Mouse (Mus musculus) forebrain, embryonic 10.5 days (tissue): ENCODE measurements at regions not wholly inside any gene's neighbourhood (a gene's known extent, or its start where the extent isn't known, plus 50 kb on each side); places are given as distances from the start of the nearest gene placed in this dataset.

Experiments used
- DNase-seq: peaks from one replicate; pipeline ENCODE4 v3.0.0-alpha.2; 2017; ENCODE audit warnings: low spot score; ENCODE audit errors: extremely low spot score
- H3K27ac ChIP-seq: fragments of 300-500 bp; sonication (generic); 2 replicates; pipeline ENCODE4 v1.5.1; 2016; ENCODE audit warnings: mild to moderate bottlenecking
- H3K27me3 ChIP-seq: fragments of 300-500 bp; sonication (generic); 2 replicates; pipeline ENCODE4 v1.6.1; 2016; ENCODE audit warnings: mild to moderate bottlenecking; ENCODE audit not compliant: poor library complexity, severe bottlenecking
- H3K36me3 ChIP-seq: fragments of 300-500 bp; sonication (generic); replicated peaks from 2 replicates; pipeline ENCODE4 v1.6.1; 2016; ENCODE audit warnings: mild to moderate bottlenecking, moderate library complexity
- H3K4me1 ChIP-seq: fragments of 300-500 bp; sonication (generic); 2 replicates; pipeline ENCODE4 v1.6.1; 2016
- H3K4me3 ChIP-seq: fragments of 300-500 bp; sonication (generic); 2 replicates; pipeline ENCODE4 v1.5.1; 2016; ENCODE audit warnings: mild to moderate bottlenecking, moderate library complexity
- H3K9me3 ChIP-seq: fragments of 300-500 bp; sonication (generic); 2 replicates; pipeline ENCODE4 v1.6.1; 2016; ENCODE audit warnings: mild to moderate bottlenecking, moderate library complexity
- WGBS: fragments of 180-500 bp; shearing (Covaris S2); methylation state at CpG from one replicate; pipeline ENCODE4 v1.1.7; 2016; 5-methylcytosine and 5-hydroxymethylcytosine counted together

DNA sequence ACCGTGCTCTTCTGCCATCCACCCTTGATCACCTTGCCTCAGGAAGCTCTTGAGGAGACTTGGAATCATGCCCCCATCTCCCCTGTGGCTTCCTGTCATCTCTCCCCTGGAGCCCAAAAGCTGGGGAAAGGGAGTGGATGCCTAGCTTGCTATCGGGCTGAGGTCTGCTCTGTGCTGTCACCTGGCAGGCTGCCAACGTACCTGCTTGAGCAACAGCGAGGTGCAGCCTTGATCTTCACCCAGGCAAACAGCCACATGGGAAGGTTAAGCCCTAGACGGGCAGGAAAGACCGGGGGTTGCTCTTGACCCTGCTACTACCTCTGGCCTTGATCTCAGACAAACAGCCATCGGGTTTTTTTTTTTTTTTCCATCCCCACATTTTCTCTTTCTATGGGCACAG, 90.9 kb upstream of the Hes1 start:
- Histone ChIP-seq H3K27ac (peak overlapping the region; percentile 69; the same call in 1 of the 2 replicates), H3K4me1 (peaks cover 30% of the 10 kb centered on the region), H3K27me3 (peaks cover 42% of the 10 kb centered on the region), H3K4me3 (no peak overlapping the region), H3K36me3 (no peaks in the 10 kb centered on the region), H3K9me3 (no peaks in the 10 kb centered on the region)
- whole genome bisulfite sequencing: 78% methylated on average over 7 of the region's 7 CpGs
- no peak for DNase-seq

DNA sequence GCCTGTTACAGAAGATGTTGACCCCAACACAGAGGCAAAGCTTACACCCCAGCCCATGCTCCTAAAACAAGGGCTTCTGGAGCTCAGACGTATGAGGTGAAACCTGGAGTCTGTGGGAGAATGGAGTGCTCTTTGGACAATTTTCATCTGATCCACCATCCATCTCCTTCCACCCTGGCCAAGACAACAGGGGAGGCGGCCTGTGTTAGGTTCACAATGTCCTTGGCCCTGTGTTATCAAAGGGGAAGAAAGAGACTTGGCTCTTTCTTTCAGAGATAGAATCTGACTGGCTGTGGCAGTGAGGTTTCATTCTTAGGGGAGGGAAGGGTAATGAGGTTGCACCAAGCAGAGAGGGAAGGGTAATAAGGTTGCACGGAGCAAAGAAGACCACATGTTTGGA, 88.4 kb upstream of the Hes1 start:
- H3K36me3 ChIP-seq: no peaks in the 10 kb centered on the region
- DNase-seq: no peak
- H3K9me3 ChIP-seq: no peaks in the 10 kb centered on the region
- WGBS: 89% methylated on average over 3 of the region's 3 CpGs
- peaks cover 57% of the 10 kb centered on the region for H3K27me3 ChIP-seq
- H3K4me3 ChIP-seq: no peak overlapping the region
- peaks cover 24% of the 10 kb centered on the region for H3K4me1 ChIP-seq
- H3K27ac ChIP-seq: no peak overlapping the region

DNA sequence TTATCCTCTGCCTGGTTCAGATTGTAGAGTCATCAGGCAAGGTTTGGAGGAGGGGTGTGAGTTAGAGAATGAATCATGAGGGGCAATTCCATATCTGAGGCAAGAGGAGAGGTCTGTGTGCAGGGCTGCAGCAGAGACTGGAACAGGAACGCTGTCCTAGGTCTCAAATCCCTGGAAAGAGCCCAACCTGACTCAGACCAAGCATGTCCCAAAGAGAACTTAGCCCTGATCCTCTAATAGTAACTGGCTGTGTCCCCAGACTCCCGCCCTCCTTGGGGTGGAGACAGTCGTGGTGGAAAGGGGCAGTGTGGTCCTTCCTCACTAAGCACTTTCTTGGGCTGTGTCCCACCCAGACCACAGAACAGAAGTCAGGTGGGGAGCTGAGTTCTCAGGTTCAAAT, 87.2 kb upstream of the Hes1 start:
- no peaks in the 10 kb centered on the region for H3K9me3 ChIP-seq
- H3K4me3 ChIP-seq: no peak overlapping the region
- peaks cover 24% of the 10 kb centered on the region for H3K4me1 ChIP-seq
- peaks cover 58% of the 10 kb centered on the region for H3K27me3 ChIP-seq
- no peaks in the 10 kb centered on the region for H3K36me3 ChIP-seq
- H3K27ac ChIP-seq: no peak overlapping the region
- no peak for DNase-seq
- 70% methylated on average over 3 of the region's 3 CpGs for WGBS

DNA sequence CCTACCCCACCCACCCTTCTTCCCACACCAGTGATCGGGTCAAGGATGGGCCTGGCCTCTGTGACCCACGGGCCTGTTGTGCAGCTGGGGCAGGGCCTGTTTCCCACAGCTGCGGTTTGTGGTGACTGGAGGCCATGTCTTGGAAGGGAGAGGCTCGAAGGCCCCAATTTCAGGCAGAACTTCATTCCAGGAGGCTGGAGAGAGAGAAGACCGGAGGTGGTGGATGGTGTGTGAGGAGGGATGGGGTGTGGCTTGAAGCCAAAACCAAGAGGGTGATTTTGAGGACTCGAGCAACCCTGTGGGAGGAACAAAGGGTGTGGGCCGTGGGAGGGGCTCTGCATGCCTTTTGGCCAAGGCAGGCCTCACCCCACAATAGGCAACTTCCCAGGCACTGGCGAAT, 86.5 kb upstream of the Hes1 start:
- H3K27ac ChIP-seq: peak overlapping the region; percentile 58
- no peaks in the 10 kb centered on the region for H3K36me3 ChIP-seq
- H3K27me3 ChIP-seq: peaks cover 58% of the 10 kb centered on the region
- no peak for DNase-seq
- no peak overlapping the region for H3K4me3 ChIP-seq
- no peaks in the 10 kb centered on the region for H3K9me3 ChIP-seq
- H3K4me1 ChIP-seq: peaks cover 19% of the 10 kb centered on the region
- 65% methylated on average over 8 of the region's 8 CpGs for WGBS

DNA sequence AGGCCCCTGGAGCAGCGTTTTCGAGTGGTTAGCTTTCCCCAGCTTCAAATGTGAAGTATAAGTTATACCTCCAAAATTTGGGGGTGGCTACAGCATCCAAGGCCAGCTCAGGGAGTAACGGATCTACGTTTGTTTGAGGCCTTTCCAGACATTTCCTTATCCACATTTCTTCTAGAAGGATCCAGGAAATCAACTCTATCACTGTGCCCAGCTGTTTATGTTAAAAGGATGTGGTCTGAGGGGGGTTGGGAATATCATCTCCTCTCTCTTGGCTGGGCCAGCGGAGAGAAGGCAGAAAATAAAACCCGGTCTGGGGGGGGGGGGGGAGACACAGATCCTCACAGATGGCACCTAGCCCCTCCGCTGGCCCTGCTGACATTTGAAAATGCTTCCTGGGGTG, 85.1 kb upstream of the Hes1 start:
- H3K27me3 ChIP-seq: peaks cover 54% of the 10 kb centered on the region
- H3K4me1 ChIP-seq: peaks cover 13% of the 10 kb centered on the region
- 85% methylated on average over 7 of the region's 7 CpGs for WGBS
- H3K36me3 ChIP-seq: no peaks in the 10 kb centered on the region
- no peak for DNase-seq
- no peak overlapping the region for H3K27ac ChIP-seq
- no peak overlapping the region for H3K4me3 ChIP-seq
- H3K9me3 ChIP-seq: no peaks in the 10 kb centered on the region

DNA sequence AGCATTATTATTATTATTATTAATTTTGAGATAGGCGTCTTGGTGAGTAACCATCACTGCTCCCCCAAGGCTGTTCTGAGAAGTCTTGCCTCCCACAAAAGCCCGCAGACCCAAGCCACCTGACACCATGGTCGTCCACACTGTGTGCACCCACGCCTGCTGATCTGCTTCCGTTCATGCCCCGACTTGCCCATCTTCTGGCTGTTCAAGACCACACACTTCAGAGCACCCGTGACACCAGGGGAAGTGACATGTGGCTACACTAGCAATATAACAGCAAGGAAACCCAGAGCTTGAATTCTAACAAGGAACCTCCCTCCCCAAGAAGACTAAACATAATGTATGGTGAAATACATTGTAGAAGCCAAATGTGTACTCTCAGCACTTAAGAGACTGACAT, 82.6 kb upstream of the Hes1 start:
- H3K9me3 ChIP-seq: no peaks in the 10 kb centered on the region
- no peak overlapping the region for H3K4me3 ChIP-seq
- H3K27ac ChIP-seq: no peak overlapping the region
- DNase-seq: no peak
- no peaks in the 10 kb centered on the region for H3K36me3 ChIP-seq
- H3K4me1 ChIP-seq: peaks cover 13% of the 10 kb centered on the region
- 91% methylated on average over 7 of the region's 7 CpGs for WGBS
- H3K27me3 ChIP-seq: peaks cover 42% of the 10 kb centered on the region

DNA sequence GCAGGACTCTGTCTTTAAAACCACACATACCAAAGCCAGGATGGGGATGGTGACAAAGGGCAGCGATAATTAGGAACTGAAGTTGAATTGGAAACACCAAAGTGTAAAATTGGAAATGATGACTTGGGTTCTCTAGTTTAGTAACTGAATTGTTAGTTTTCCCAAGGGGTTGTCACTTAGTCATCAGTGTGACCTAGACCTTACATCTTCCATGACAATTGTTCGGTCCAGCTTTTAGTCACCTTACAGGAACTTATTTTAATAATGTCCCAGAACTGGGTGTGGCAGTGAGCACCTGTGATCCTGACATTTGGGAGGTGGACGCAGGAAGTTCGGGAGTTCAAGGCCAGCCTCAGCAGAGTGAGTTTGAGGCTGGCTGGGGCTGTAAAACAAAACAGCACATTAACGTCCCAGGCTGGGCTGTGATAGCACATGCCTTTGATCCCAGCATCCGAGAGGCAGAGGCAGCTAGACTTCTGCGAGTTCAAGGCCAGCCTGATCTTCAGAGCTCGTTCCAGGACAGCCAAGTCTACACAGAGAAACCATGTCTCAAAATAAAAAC, 81.9 kb upstream of the Hes1 start:
- no peak overlapping the region for H3K27ac ChIP-seq
- H3K36me3 ChIP-seq: no peaks in the 10 kb centered on the region
- no peaks in the 10 kb centered on the region for H3K9me3 ChIP-seq
- 89% methylated on average over 8 of the region's 8 CpGs for WGBS
- no peak overlapping the region for H3K4me3 ChIP-seq
- peaks cover 13% of the 10 kb centered on the region for H3K4me1 ChIP-seq
- peaks cover 42% of the 10 kb centered on the region for H3K27me3 ChIP-seq
- no peak for DNase-seq

DNA sequence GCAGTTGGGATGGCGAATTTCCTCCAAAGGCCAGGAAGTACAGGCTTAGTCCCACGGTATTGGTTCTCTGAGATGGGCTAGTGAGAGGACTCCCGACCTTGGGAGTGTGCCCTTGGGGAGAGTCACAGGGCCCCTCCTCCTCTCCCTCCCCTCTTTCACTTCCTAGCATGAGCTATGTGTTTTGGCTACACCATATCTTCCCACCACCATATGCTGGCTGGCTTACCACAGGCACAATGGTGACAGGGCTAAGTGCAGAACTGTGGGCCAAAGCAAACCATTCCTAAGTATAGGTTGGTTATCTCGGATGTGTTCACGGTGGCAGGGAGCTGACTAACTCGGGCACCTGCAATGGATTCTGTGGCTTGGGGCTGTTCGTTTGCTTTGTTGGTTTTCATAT, 81.0 kb upstream of the Hes1 start:
- 77% methylated on average over 7 of the region's 7 CpGs for WGBS
- H3K36me3 ChIP-seq: no peaks in the 10 kb centered on the region
- peaks cover 33% of the 10 kb centered on the region for H3K27me3 ChIP-seq
- H3K4me1 ChIP-seq: peaks cover 6% of the 10 kb centered on the region
- H3K27ac ChIP-seq: no peak overlapping the region
- no peaks in the 10 kb centered on the region for H3K9me3 ChIP-seq
- no peak for DNase-seq
- no peak overlapping the region for H3K4me3 ChIP-seq

DNA sequence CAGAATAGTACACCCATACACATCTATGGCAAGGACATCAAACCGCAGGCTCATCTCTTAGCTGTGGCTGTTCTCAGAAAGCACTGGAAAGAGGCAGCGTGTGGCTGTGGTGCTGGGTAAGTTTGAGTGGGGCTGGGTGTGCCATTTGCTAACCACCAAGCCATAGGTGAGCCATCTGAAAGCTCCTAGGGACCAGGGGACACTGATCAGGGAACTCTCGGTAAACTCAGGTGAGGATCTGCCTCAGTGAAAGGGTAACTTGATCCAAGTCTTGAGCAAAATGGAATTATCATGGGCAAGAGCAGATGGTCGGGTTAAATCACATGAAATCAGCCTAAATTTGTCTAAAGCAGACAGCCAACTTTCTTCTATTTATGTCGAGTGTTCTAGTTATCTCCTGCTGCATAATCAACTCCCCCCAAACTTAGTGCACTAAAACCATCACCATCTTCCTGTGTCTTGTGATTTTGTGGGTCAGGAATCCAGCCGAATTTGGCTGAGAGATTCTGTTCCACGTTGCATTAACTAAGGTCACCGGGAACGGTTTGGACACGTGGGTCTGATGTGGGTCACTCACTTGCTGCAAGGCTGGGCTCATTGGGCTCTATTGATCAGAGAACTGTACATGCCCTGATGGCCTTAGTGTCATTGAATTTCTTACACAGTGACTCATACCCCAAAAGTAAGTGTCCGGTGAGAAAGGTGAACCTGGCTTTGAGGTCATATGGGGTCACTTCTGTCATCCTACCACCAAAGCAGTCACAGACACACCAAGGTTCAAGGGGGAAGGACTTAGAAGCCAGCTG, 78.9 kb upstream of the Hes1 start:
- DNase-seq: no peak
- Histone ChIP-seq H3K27ac (no peak overlapping the region), H3K4me3 (no peak overlapping the region), H3K4me1 (peaks cover 16% of the 10 kb centered on the region), H3K36me3 (no peaks in the 10 kb centered on the region), H3K9me3 (no peaks in the 10 kb centered on the region), H3K27me3 (peaks cover 29% of the 10 kb centered on the region)
- whole genome bisulfite sequencing: 91% methylated on average over 11 of the region's 11 CpGs

DNA sequence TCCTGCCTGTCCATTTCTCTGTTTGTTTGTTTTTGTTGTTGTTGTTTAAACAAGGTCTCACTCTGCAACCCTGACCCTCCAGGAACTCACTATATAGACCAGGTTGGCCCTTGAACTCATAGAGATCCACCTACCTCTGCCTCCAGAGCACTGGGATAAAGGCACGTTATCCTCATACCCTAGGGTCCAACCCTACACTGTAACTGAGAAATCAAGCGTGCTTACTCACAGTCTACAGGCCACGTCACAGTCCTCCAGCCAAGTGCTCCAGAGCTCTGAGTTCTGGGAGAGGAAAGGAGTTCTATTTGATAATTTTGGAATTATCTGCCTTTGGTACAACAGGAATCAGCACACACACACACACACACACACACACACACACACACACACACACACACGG, 76.6 kb upstream of the Hes1 start:
- no peak for DNase-seq
- 98% methylated on average over 4 of the region's 4 CpGs for WGBS
- Histone ChIP-seq H3K4me1 (peaks cover 32% of the 10 kb centered on the region), H3K27me3 (peaks cover 43% of the 10 kb centered on the region), H3K27ac (no peak overlapping the region), H3K4me3 (no peak overlapping the region), H3K36me3 (no peaks in the 10 kb centered on the region), H3K9me3 (no peaks in the 10 kb centered on the region)

DNA sequence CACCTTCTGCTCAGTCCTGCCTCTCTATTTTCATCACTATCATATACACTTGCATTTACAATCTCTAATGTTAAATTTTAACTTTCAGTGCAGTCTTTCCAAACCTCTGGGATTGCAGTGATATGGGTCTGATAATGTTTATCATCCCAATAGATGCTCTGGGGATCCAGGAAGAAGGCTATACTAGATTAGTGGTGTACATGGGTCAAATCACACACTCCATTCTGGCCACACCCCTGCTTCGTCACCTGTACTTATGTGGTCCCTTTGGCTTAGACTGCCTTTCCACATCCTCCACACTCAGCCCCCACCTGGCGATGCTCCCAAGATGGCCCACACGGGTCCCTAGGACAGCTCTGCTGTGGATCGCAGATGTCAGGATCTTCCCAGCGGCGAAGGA, 76.2 kb upstream of the Hes1 start:
- peaks cover 47% of the 10 kb centered on the region for H3K27me3 ChIP-seq
- DNase-seq: no peak
- 97% methylated on average over 6 of the region's 6 CpGs for WGBS

DNA sequence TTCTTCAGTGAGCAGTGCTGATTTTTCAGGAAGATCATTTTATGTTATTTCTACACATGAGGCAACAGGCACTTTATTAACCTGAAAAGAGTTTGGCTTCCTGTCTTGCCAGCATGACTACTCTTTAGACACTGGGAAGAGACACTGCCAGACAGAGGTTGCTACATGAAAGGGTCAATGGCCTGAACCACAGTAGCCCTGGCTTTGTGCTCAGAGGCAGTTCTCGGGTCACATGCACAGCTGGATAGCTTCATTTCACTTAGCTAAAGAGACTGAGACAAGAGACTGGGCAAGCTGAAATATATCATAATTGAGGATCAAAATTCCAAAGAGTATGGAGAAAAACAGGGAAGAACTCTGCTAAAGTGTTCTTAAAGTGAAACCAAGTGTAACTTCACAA, 74.9 kb upstream of the Hes1 start:
- Histone ChIP-seq H3K4me3 (no peak overlapping the region), H3K9me3 (no peaks in the 10 kb centered on the region), H3K27ac (no peak overlapping the region), H3K36me3 (no peaks in the 10 kb centered on the region), H3K4me1 (peaks cover 44% of the 10 kb centered on the region), H3K27me3 (peaks cover 58% of the 10 kb centered on the region)
- DNase-seq: no peak
- WGBS: 24% methylated on average over 1 of the region's 1 CpGs

More for the DNA sequence above, 76.2 kb upstream of the Hes1 start:
- Histone ChIP-seq H3K27ac (no peak overlapping the region), H3K4me3 (no peak overlapping the region), H3K9me3 (no peaks in the 10 kb centered on the region), H3K4me1 (peaks cover 34% of the 10 kb centered on the region), H3K36me3 (no peaks in the 10 kb centered on the region)

DNA sequence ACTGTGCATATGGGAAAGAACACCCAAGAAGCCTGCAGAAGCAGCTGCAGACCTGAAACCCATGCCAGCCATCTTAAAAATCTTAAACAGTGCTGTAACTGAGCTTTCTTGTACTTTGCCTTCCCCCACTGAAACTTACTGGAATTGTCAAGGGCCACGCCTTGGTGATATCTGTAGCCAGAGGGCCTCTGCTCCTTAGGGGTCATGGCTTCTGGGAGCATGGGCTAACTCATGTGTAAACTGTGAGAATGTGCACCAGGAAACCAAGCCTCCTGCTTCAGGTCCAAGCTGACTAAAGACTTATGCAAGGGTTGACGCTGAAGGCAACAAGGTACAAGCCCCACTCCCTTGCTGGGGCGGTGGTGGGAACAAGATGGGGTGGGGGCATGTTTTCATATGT, 73.8 kb upstream of the Hes1 start:
- H3K4me3 ChIP-seq: no peak overlapping the region
- no peak overlapping the region for H3K27ac ChIP-seq
- H3K36me3 ChIP-seq: no peaks in the 10 kb centered on the region
- no peaks in the 10 kb centered on the region for H3K9me3 ChIP-seq
- H3K4me1 ChIP-seq: peaks cover 49% of the 10 kb centered on the region
- peaks cover 63% of the 10 kb centered on the region for H3K27me3 ChIP-seq
- no peak for DNase-seq
- 78% methylated on average over 3 of the region's 3 CpGs for WGBS
